Mouse (Mus musculus): ENCODE measurements around the gene Taar2. TPM values are rescaled to one million over a fixed set of nuclear protein-coding genes. Genes with fewer than 3 reads are reported as not detected.

The Taar2 gene
- polyA plus RNA-seq, 1 experiment, result not detected

DNA sequence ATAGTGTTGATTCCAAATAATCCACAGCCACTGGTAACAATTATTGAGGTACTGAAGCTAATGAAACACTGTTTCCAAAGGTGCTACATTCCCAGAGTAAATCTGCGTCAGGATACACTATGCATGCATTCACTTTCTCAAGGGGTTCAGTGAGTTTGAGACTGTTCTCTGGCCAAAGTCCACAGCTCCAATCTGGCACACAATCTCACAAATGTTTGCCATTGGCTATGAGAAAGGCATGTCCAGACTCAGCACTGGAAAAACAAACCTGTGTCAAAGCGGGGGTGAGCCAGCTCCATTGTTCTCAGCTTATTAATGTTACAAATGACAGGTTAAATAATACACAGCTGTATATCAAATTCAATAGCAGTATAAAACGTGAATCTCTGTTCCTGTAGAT is 20.7 kb downstream of the Taar2 start:
- TF ChIP-seq POLR2A (IDR thresholded peaks at IDR 0.05; ENCODE audit: low read depth, low read length) (no peak), CTCF (conservative IDR thresholded peaks at IDR 0.05; ENCODE audit: insufficient read depth, insufficient read length, low read depth, low read length) (no peak)
- DNase-seq, result peak; percentile 82
- Histone ChIP-seq H3K27ac (ENCODE audit: insufficient read depth, low read depth, low read length) (no peak overlapping the region), H3K4me3 (ENCODE audit: insufficient read depth, low read depth, low read length) (no peak overlapping the region), H3K27me3 (replicated peaks; ENCODE audit: control insufficient read depth, insufficient read depth, low read length) (no peaks in the 10 kb centered on the region), H3K36me3 (ENCODE audit: control insufficient read depth, insufficient read depth, low read length) (no peaks in the 10 kb centered on the region), H3K4me1 (ENCODE audit: control insufficient read depth, insufficient read depth, low read length) (no peaks in the 10 kb centered on the region)
- WGBS, result 20% methylated on average over 3 of the region's 3 CpGs

- no peak within 1 kb of the TSS for H3K4me3 ChIP-seq (ENCODE audit: insufficient read depth, low read depth, low read length)
- 94% methylated on average over 13 of the region's 13 CpGs for WGBS
- no peak within 1 kb of the TSS for H3K27ac ChIP-seq (ENCODE audit: insufficient read depth, low read depth, low read length)
- no peaks in the 10 kb centered on the region for H3K36me3 ChIP-seq (ENCODE audit: control insufficient read depth, insufficient read depth, low read length)
- DNase-seq, result no peak
- TF ChIP-seq CTCF (conservative IDR thresholded peaks at IDR 0.05; ENCODE audit: insufficient read depth, insufficient read length, low read depth, low read length), result no peak
- TF ChIP-seq POLR2A (IDR thresholded peaks at IDR 0.05; ENCODE audit: low read depth, low read length), result no peak
- H3K27me3 ChIP-seq (replicated peaks; ENCODE audit: control insufficient read depth, insufficient read depth, low read length), result no peaks in the 10 kb centered on the region
- H3K4me1 ChIP-seq (ENCODE audit: control insufficient read depth, insufficient read depth, low read length), result no peaks in the 10 kb centered on the region
Observed at GRCm38 (mm10) chr10:23960444-23960915, 22.1 kb downstream of the Taar2 start, which contains the start of gene Taar4. Taar4 (plus strand) TSS chr10:23960494.

DNA sequence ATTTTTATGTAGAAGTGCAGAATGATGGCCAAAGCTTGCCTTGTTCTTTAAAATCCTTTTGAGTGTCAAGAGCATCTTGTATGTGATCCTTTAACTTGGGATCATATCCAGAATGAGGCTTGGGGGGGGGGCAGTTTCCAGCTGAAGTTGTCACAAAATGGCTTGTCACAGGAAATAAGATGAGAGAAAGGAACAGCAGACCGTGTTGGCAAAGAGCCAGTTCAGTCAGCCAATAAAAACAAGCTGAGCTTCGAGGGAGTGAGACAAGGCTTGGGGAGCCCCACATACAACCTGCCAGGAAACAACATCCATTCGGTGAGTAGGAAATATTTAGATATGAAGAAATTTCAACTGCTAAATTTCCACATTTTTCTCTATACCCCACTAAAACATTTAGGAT is 25.1 kb downstream of the Taar2 start:
- Histone ChIP-seq H3K4me1 (ENCODE audit: control insufficient read depth, insufficient read depth, low read length) (no peaks in the 10 kb centered on the region), H3K27ac (ENCODE audit: insufficient read depth, low read depth, low read length) (no peak overlapping the region), H3K27me3 (replicated peaks; ENCODE audit: control insufficient read depth, insufficient read depth, low read length) (no peaks in the 10 kb centered on the region), H3K36me3 (ENCODE audit: control insufficient read depth, insufficient read depth, low read length) (no peaks in the 10 kb centered on the region), H3K4me3 (ENCODE audit: insufficient read depth, low read depth, low read length) (no peak overlapping the region)
- DNase-seq, result no peak
- no peak for TF ChIP-seq POLR2A (IDR thresholded peaks at IDR 0.05; ENCODE audit: low read depth, low read length)
- TF ChIP-seq CTCF (conservative IDR thresholded peaks at IDR 0.05; ENCODE audit: insufficient read depth, insufficient read length, low read depth, low read length), result no peak
- 35% methylated on average over 3 of the region's 3 CpGs for WGBS

GRCm38 (mm10) chr10:23964921-23965610 is 26.7 kb downstream of the Taar2 start:
- H3K4me3 ChIP-seq (ENCODE audit: insufficient read depth, low read depth, low read length), result no peak overlapping the region
- H3K27ac ChIP-seq (ENCODE audit: insufficient read depth, low read depth, low read length), result no peak overlapping the region
- H3K27me3 ChIP-seq (replicated peaks; ENCODE audit: control insufficient read depth, insufficient read depth, low read length), result no peaks in the 10 kb centered on the region
- TF ChIP-seq POLR2A (IDR thresholded peaks at IDR 0.05; ENCODE audit: low read depth, low read length), result no peak
- no peak for TF ChIP-seq CTCF (conservative IDR thresholded peaks at IDR 0.05; ENCODE audit: insufficient read depth, insufficient read length, low read depth, low read length)
- no peak for DNase-seq
- H3K4me1 ChIP-seq (ENCODE audit: control insufficient read depth, insufficient read depth, low read length), result no peaks in the 10 kb centered on the region
- 74% methylated on average over 6 of the region's 6 CpGs for WGBS
- no peaks in the 10 kb centered on the region for H3K36me3 ChIP-seq (ENCODE audit: control insufficient read depth, insufficient read depth, low read length)

- H3K4me3 ChIP-seq (ENCODE audit: insufficient read depth, low read depth, low read length), result no peak within 1 kb of the TSS
- no peak for TF ChIP-seq POLR2A (IDR thresholded peaks at IDR 0.05; ENCODE audit: low read depth, low read length)
- no peak for TF ChIP-seq CTCF (conservative IDR thresholded peaks at IDR 0.05; ENCODE audit: insufficient read depth, insufficient read length, low read depth, low read length)
- no peak for DNase-seq
Observed at GRCm38 (mm10) chr10:23970656-23971165, 32.3 kb downstream of the Taar2 start, which contains the start of gene Taar5. Taar5 (plus strand) TSS chr10:23970706.

GRCm38 (mm10) chr10:23971256-23971655 is 32.9 kb downstream of the Taar2 start:
- no peaks in the 10 kb centered on the region for H3K36me3 ChIP-seq (ENCODE audit: control insufficient read depth, insufficient read depth, low read length)
- no peaks in the 10 kb centered on the region for H3K4me1 ChIP-seq (ENCODE audit: control insufficient read depth, insufficient read depth, low read length)
- TF ChIP-seq POLR2A (IDR thresholded peaks at IDR 0.05; ENCODE audit: low read depth, low read length) (no peak), CTCF (conservative IDR thresholded peaks at IDR 0.05; ENCODE audit: insufficient read depth, insufficient read length, low read depth, low read length) (no peak)
- WGBS, result 83% methylated on average over 5 of the region's 5 CpGs
- H3K27ac ChIP-seq (ENCODE audit: insufficient read depth, low read depth, low read length), result no peak overlapping the region
- H3K4me3 ChIP-seq (ENCODE audit: insufficient read depth, low read depth, low read length), result no peak overlapping the region
- no peak for DNase-seq
- H3K27me3 ChIP-seq (replicated peaks; ENCODE audit: control insufficient read depth, insufficient read depth, low read length), result no peaks in the 10 kb centered on the region

More at GRCm38 (mm10) chr10:23970656-23971165, 32.3 kb downstream of the Taar2 start, which contains the start of gene Taar5:
- Histone ChIP-seq H3K27me3 (replicated peaks; ENCODE audit: control insufficient read depth, insufficient read depth, low read length) (no peaks in the 10 kb centered on the region), H3K36me3 (ENCODE audit: control insufficient read depth, insufficient read depth, low read length) (no peaks in the 10 kb centered on the region), H3K4me1 (ENCODE audit: control insufficient read depth, insufficient read depth, low read length) (no peaks in the 10 kb centered on the region), H3K27ac (ENCODE audit: insufficient read depth, low read depth, low read length) (no peak within 1 kb of the TSS)
- WGBS, result 90% methylated on average over 11 of the region's 11 CpGs

- Histone ChIP-seq H3K4me3 (ENCODE audit: insufficient read depth, low read depth, low read length) (no peak overlapping the region), H3K27ac (ENCODE audit: insufficient read depth, low read depth, low read length) (no peak overlapping the region), H3K36me3 (ENCODE audit: control insufficient read depth, insufficient read depth, low read length) (no peaks in the 10 kb centered on the region), H3K27me3 (replicated peaks; ENCODE audit: control insufficient read depth, insufficient read depth, low read length) (no peaks in the 10 kb centered on the region), H3K4me1 (ENCODE audit: control insufficient read depth, insufficient read depth, low read length) (no peaks in the 10 kb centered on the region)
- TF ChIP-seq CTCF (conservative IDR thresholded peaks at IDR 0.05; ENCODE audit: insufficient read depth, insufficient read length, low read depth, low read length) (no peak), POLR2A (IDR thresholded peaks at IDR 0.05; ENCODE audit: low read depth, low read length) (no peak)
- no peak for DNase-seq
- WGBS, result 47% methylated on average over 4 of the region's 4 CpGs
Observed at GRCm38 (mm10) chr10:23977958-23978357, 39.6 kb downstream of the Taar2 start.

All from kidney, adult 2 months (tissue).